Mouse (Mus musculus): ENCODE data around the gene Fam110c. TPM values are rescaled to one million over a fixed set of nuclear protein-coding genes. Genes with fewer than 3 reads are reported as not detected.

Fam110c gene
- 0.09 TPM in 2 replicates for polyA plus RNA-seq (2015; fragmentation: Nextera tagmentation; extraction: Ambion mirVana)

DNA sequence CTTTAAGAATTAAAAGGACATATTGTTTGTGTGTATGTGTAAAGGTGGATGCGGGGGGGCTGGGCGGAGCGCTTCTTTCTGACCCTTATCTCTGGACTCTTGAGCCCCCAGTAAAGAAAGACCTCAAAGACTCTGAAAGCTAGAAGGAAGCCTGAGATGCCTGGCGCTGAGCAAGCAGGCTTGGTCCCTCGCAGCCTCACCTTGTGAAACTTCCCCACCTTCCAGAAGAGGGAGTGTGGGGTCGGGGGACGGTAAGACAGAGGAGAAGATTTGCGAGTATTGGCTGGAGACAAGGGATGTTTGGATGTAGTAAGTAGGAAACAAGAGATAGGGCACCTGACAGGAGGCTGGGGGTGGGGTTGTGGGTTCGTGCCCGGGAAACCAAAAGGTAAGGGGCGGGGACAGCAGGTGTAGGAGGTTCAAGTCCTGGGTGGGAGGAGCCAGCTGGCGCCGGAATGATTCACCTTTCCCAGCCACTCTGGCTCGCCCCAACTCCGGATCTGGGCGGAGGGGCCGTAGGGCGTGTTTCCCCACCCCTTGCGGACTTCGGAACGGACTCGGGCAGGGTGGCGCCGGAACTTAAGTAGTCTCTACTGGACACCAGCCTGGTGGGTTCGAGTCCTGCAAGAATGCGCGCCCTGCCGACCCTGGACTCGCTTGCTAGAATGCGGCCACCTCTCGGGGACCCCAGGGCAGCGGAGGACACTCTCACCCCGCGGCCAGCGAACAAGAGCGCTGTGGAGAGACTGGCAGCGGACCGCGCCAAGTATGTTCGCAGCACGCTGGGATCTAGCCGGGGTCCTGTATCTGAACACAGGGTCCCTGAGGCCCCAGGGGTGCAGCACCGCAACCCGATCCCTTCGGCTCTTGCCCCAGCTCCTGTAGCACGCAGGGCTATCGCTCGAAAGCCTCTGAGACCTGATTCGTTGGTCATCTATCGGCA is at the start of gene Fam110c:
Gene Fam110c (plus strand): TSS at position 450 of the 943 bp plus-strand sequence.

Other genes with a start within 250 kb of the Fam110c start
- gene Alkal2, start 189.5 kb upstream of the Fam110c start, polyA plus RNA-seq (2015; fragmentation: Nextera tagmentation; extraction: Ambion mirVana): 2.1 and 2.8 TPM in 2 replicates
- 118 and 130 TPM in 2 replicates for gene Acp1, start 162.3 kb upstream of the Fam110c start, polyA plus RNA-seq (2015; fragmentation: Nextera tagmentation; extraction: Ambion mirVana)
- gene Sh3yl1, start 162.2 kb upstream of the Fam110c start, polyA plus RNA-seq (2015; fragmentation: Nextera tagmentation; extraction: Ambion mirVana): 42.6 and 46.0 TPM in 2 replicates
- gene Gm6993, start 166.9 kb downstream of the Fam110c start, polyA plus RNA-seq (2015; fragmentation: Nextera tagmentation; extraction: Ambion mirVana): not detected in 2 replicates
- gene Lamb1, start 191.4 kb downstream of the Fam110c start, polyA plus RNA-seq (2015; fragmentation: Nextera tagmentation; extraction: Ambion mirVana): 16.2 and 17.8 TPM in 2 replicates